Mouse (Mus musculus) yolk sac, embryonic 10.5 days (tissue): Measurements from ENCODE around the gene Pign.

Experiments
- DNase-seq: peaks from one replicate; pipeline ENCODE4 v3.0.0-alpha.2; 2017; ENCODE audit warnings: low spot score

The Pign gene

GRCm38 (mm10) chr1:105563821-105564220 is 99.7 kb downstream of the Pign start:
- no peak for DNase-seq

- no peak for DNase-seq
These were observed 107.4 kb downstream of the Pign start for GRCm38 (mm10) chr1:105556078-105556477.

GRCm38 (mm10) chr1:105555192-105555718 is 108.2 kb downstream of the Pign start:
- DNase-seq: no peak

GRCm38 (mm10) chr1:105553130-105553529 is 110.3 kb downstream of the Pign start:
- no peak for DNase-seq

DNA sequence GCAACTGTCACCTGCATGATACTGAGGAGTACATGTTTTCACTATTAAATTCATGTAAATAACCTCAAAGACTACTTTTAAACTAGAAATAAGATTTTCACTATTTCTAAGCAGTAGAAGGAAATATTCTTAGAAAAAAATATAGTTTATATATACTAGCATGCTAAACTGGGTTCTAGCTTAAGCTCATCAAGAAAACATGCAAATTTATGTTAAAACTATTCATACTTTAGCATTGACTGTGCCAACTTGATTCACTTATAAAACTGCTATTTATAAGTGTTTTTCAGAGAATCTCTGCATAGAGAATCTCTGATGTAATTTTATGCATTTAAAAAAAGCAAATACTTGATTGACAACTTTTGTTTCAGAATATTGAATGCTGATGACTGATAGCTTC is 113.3 kb downstream of the Pign start:
- no peak for DNase-seq

- no peak for DNase-seq
These were observed 113.8 kb downstream of the Pign start for GRCm38 (mm10) chr1:105549648-105550047.

DNA sequence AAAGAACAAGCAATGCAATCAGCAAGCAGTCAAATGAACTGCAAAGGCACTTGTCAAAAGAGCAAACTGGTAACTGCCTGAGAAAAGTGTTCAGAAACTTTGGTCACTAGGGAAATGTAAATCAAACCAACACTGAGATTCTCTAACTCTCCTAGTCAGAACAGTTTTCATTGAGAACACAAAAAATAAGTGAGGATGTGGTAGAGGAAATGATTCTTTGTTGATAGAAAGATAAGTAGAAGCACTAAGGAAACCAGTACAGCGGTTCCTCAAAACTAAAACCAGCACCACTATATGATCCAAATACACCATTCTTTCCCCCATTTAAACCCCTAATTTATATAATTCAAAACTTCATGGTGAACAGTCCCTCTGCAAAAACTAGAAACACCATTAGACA is 120.4 kb downstream of the Pign start:
- DNase-seq: no peak

GRCm38 (mm10) chr1:105523768-105524167 is 139.7 kb downstream of the Pign start:
- DNase-seq: no peak

DNA sequence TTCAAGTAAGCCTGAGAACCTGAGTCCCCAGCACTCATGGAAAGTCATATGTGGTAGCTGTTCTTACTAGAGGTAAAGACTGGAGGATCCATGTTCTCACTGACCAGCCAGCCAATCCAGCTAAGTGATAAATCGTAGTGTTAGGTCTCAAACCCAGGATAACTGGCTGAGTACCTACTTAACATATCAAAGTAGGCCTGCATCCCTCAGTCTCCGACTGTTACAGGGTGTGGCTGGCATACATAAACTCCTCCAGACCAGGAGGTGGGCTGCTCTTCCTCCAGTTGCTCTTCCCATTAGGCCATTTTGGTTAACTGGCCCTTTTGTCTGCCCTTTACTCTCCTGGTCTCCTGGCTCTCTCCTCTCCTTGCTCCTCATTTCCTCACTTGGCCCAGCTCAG is 141.2 kb downstream of the Pign start:
- DNase-seq: no peak

- DNase-seq: no peak
These were observed 145.4 kb downstream of the Pign start for GRCm38 (mm10) chr1:105518101-105518500.

- DNase-seq: no peak
These were observed 156.4 kb downstream of the Pign start for GRCm38 (mm10) chr1:105507116-105507515.

DNA sequence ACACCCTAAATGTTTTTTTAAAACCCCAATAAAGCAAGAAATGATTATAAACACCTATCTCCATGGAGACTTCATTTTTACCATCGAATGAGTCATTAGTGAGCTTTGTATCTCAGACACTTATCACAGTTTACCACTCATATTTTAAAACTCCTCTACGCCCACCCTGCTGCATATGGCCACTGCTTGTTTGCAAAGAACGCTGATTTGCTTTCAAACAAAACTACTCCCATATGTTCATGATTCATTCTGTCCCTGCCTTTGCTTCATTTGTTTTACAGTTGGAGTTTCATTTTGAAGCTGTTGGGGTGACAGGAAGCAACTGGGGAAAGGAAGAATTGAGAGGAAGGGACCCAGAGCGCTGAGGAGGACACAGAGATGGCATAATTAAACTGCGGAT is 170.9 kb downstream of the Pign start:
- no peak for DNase-seq

DNA sequence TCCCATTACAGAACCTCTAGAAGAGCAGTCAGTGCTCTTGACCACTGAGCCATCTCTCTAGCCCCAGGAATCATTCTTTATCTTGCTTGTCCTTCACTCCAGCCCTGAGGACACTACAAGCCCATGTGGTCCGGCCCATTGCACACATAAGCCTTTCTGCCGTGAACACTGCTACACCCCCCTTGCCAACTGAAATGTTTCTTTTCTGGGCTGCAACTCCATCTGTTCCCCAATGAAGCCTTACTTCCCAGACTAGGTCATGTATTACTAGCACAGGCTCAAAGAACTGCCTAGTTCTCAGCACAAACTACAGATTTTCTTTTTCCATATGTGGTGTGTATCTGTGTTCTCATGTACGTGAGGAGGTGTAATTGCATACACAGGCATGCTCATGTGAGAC is 174.0 kb downstream of the Pign start:
- DNase-seq: no peak

GRCm38 (mm10) chr1:105487037-105487436 is 176.4 kb downstream of the Pign start:
- DNase-seq: no peak
